In the genomic region with DNA sequence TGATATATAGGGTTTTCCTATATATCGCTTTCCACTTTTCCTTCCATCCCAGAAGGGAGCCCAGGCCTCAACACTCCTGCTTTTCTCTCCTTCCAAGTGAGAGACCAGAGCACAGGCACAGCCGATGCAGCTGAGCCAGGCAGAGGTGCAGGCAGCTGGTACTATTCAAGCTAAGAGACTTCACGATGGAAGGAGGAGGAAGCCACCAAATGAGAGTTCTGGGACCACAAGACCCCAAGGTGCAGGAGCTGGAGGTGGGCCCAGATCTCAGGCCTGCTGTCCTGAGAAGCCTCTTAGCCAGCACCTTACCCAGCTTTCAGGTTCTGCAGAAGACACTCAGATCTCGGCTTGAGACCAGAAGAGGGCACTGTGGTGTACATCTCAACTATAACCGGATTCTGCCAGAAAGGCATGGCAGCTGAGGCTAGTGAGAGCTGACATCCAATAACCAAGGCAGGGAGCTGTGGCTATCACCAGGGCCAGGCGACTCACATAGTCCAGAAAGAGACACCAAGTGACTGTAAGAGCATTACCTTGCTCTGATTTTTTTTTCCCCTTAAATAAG, we compare ENCODE assay signal across 9 mouse cellular contexts. TPM values are rescaled to one million over a fixed set of nuclear protein-coding genes. Genes with fewer than 3 reads are reported as not detected.
A peak's percentile ranks its signal among the peaks of the same experiment; 100 is the strongest.
DNase-seq lines count a peak whose midpoint lies in the region; ATAC-seq and TF ChIP-seq lines count a peak whose summit lies in the region.
"Had no signal": no experiment of that assay in that cellular context is flagged by ENCODE, and none has a peak within 500 bp of the region (broad histone marks: within the 10 kb centered on the region; RNA-seq: fewer than 3 reads in every experiment).

No protein-coding gene starts in this region.

- peak; percentile 19 to 56 (median 41); a peak in 4 of 6 replicates for TF ChIP-seq CTCF in MEL (IDR thresholded peaks at IDR 0.05 in 2 of 3, conservative IDR thresholded peaks at IDR 0.05 in 1 of 3; ENCODE audit: control insufficient read depth in 1 of 3, insufficient read depth in 1 of 3, low read depth in 2 of 3, low read length in 3 of 3, poor library complexity in 1 of 3, severe bottlenecking in 1 of 3)

- no peaks in the 10 kb centered on the region for H3K9me3 ChIP-seq in hindbrain, embryonic 11.5 days (ENCODE audit: control insufficient read depth, low read length)
- no peaks in the 10 kb centered on the region for H3K9me3 ChIP-seq in hindbrain, embryonic 16.5 days (ENCODE audit: control insufficient read depth, low read length)
- no peaks in the 10 kb centered on the region for H3K9me3 ChIP-seq in MEL (replicated peaks; ENCODE audit: insufficient read depth, low read length)
- H3K9me3 ChIP-seq in midbrain, embryonic 11.5 days (ENCODE audit: control insufficient read depth, low read length), result no peaks in the 10 kb centered on the region
- H3K9me3 ChIP-seq: neural tube, embryonic 13.5 days had no signal

- no peaks in the 10 kb centered on the region for H3K36me3 ChIP-seq in hindbrain, embryonic 11.5 days (ENCODE audit: control insufficient read depth, insufficient read depth, low read length)
- H3K36me3 ChIP-seq in hindbrain, embryonic 16.5 days (ENCODE audit: control insufficient read depth, insufficient read depth, low read length), result peaks cover 6% of the 10 kb centered on the region; the same call in 1 of the 2 replicates
- peaks cover 0 to 7% of the 10 kb centered on the region in 2 experiments; a peak in 1 of 4 replicates for H3K36me3 ChIP-seq in MEL (ENCODE audit: control insufficient read depth in 1 of 2, insufficient read depth in 2 of 2, low read length in 2 of 2)
- H3K36me3 ChIP-seq in midbrain, embryonic 11.5 days (ENCODE audit: control insufficient read depth, insufficient read depth, low read length), result peaks cover 4% of the 10 kb centered on the region

- no peak overlapping the region for H3K27ac ChIP-seq in hindbrain, embryonic 11.5 days (ENCODE audit: low read depth, low read length)
- H3K27ac ChIP-seq in hindbrain, embryonic 16.5 days (ENCODE audit: low read depth, low read length), result no peak overlapping the region
- H3K27ac ChIP-seq in MEL (ENCODE audit: control insufficient read depth, low read depth, low read length), result no peak overlapping the region
- no peak overlapping the region for H3K27ac ChIP-seq in midbrain, embryonic 11.5 days (ENCODE audit: low read depth, low read length)
- H3K27ac ChIP-seq: neural tube, embryonic 13.5 days had no signal

- ATAC-seq in hindbrain, embryonic 11.5 days (ENCODE audit: low FRiP score), result no peak
- no peak for ATAC-seq in hindbrain, embryonic 16.5 days
- no peak for ATAC-seq in midbrain, embryonic 11.5 days (ENCODE audit: low FRiP score)

- no peak for TF ChIP-seq EP300 in MEL (IDR thresholded peaks at IDR 0.05; ENCODE audit: low read depth in 1 of 2, low read length in 2 of 2)

- TF ChIP-seq RAD21 in MEL (IDR thresholded peaks at IDR 0.05; ENCODE audit: low read depth, low read length), result peak; percentile 35

- WGBS in hindbrain, embryonic 11.5 days, result 58% methylated on average over 6 of the region's 6 CpGs
- WGBS in hindbrain, embryonic 16.5 days, result 51% methylated on average over 6 of the region's 6 CpGs
- 60% methylated on average over 6 of the region's 6 CpGs for WGBS in midbrain, embryonic 11.5 days

- H3K79me2 ChIP-seq in MEL (ENCODE audit: control insufficient read depth, insufficient read depth, low read length, poor library complexity), result peaks cover 10% of the 10 kb centered on the region

- no peaks in the 10 kb centered on the region for H3K27me3 ChIP-seq in hindbrain, embryonic 11.5 days (ENCODE audit: control insufficient read depth, insufficient read depth, low read length)
- H3K27me3 ChIP-seq in hindbrain, embryonic 16.5 days (replicated peaks; ENCODE audit: control insufficient read depth, insufficient read depth, low read length), result no peaks in the 10 kb centered on the region
- no peaks in the 10 kb centered on the region for H3K27me3 ChIP-seq in MEL (ENCODE audit: control insufficient read depth in 1 of 2, insufficient read depth in 2 of 2, low read length in 2 of 2)
- no peaks in the 10 kb centered on the region for H3K27me3 ChIP-seq in midbrain, embryonic 11.5 days (ENCODE audit: control insufficient read depth, insufficient read depth, low read length)
- H3K27me3 ChIP-seq: neural tube, embryonic 13.5 days had no signal

- DNase-seq in hindbrain, embryonic 11.5 days (ENCODE audit: low spot score), result peak; percentile 44
- DNase-seq in MEL (ENCODE audit: low read depth, low spot score), result peak; percentile 62
- DNase-seq in cerebellum, adult 9-11 months, result peak; percentile 63
- peak; percentile 69 to 80 for DNase-seq in kidney, postnatal 36 days
- peak; percentile 38 to 56 for DNase-seq in natural killer cell, adult 2 months (ENCODE audit: low spot score in 2 of 2)
- no peak for DNase-seq in midbrain, embryonic 11.5 days (ENCODE audit: low spot score, missing footprints)
- DNase-seq in urinary bladder, adult 18-20 months (ENCODE audit: low spot score in 2 of 2), result no peak

- no peak for TF ChIP-seq POLR2A in MEL (IDR thresholded peaks at IDR 0.05; ENCODE audit: control insufficient read depth in 1 of 2, insufficient read depth in 1 of 2, low read depth in 1 of 2, low read length in 2 of 2, poor library complexity in 1 of 2)

- H3K4me2 ChIP-seq in hindbrain, embryonic 11.5 days (replicated peaks; ENCODE audit: low read depth, low read length), result no peak overlapping the region
- H3K4me2 ChIP-seq in hindbrain, embryonic 16.5 days (ENCODE audit: low read length), result no peak overlapping the region
- no peak overlapping the region for H3K4me2 ChIP-seq in midbrain, embryonic 11.5 days
- H3K4me2 ChIP-seq: neural tube, embryonic 13.5 days had no signal

- H3K4me1 ChIP-seq in hindbrain, embryonic 11.5 days (replicated peaks; ENCODE audit: control insufficient read depth, insufficient read depth, low read length), result no peaks in the 10 kb centered on the region
- peaks cover 13% of the 10 kb centered on the region for H3K4me1 ChIP-seq in hindbrain, embryonic 16.5 days (ENCODE audit: control insufficient read depth, insufficient read depth, low read depth, low read length)
- H3K4me1 ChIP-seq in MEL (ENCODE audit: control insufficient read depth in 1 of 2, insufficient read depth in 2 of 2, low read length in 2 of 2), result peaks cover 2 to 25% of the 10 kb centered on the region in 2 experiments; a peak in 3 of 4 replicates
- peaks cover 15% of the 10 kb centered on the region for H3K4me1 ChIP-seq in midbrain, embryonic 11.5 days (ENCODE audit: control insufficient read depth, insufficient read depth, low read length)

- H3K9ac ChIP-seq in hindbrain, embryonic 11.5 days (ENCODE audit: low read depth, low read length), result no peak overlapping the region
- H3K9ac ChIP-seq in hindbrain, embryonic 16.5 days (ENCODE audit: low read depth, low read length), result no peak overlapping the region
- no peak overlapping the region for H3K9ac ChIP-seq in MEL (ENCODE audit: control insufficient read depth, low read depth, low read length, poor library complexity, severe bottlenecking)
- H3K9ac ChIP-seq in midbrain, embryonic 11.5 days (ENCODE audit: low read length), result no peak overlapping the region
- H3K9ac ChIP-seq: neural tube, embryonic 13.5 days had no signal

- H3K4me3 ChIP-seq in hindbrain, embryonic 11.5 days (ENCODE audit: low read depth, low read length), result no peak overlapping the region
- no peak overlapping the region for H3K4me3 ChIP-seq in hindbrain, embryonic 16.5 days (ENCODE audit: low read length)
- no peak overlapping the region for H3K4me3 ChIP-seq in MEL (ENCODE audit: control insufficient read depth in 1 of 2, insufficient read depth in 1 of 2, low read depth in 2 of 2, low read length in 2 of 2)
- no peak overlapping the region for H3K4me3 ChIP-seq in midbrain, embryonic 11.5 days (ENCODE audit: low read depth, low read length)
- H3K4me3 ChIP-seq: neural tube, embryonic 13.5 days had no signal

TF ChIP-seq in MEL, 35 proteins besides CTCF, POLR2A, EP300 and RAD21:
- TF ChIP-seq SMC3 (IDR thresholded peaks at IDR 0.05; ENCODE audit: low read depth, low read length) (peak; percentile 64), ZNF384 (IDR thresholded peaks at IDR 0.05; ENCODE audit: low read depth, low read length) (no peak), CHD2 (IDR thresholded peaks at IDR 0.05; ENCODE audit: low read length) (no peak), NRF1 (IDR thresholded peaks at IDR 0.05; ENCODE audit: insufficient read depth, low read depth, low read length, poor library complexity, severe bottlenecking) (no peak)

RNA-seq across cellular contexts. Expression of a gene that starts 2.1 kb away (rescaled TPM):
- 12.3 and 13.5 TPM in 2 replicates for polyA plus RNA-seq in hindbrain, embryonic 11.5 days (2014; fragmentation: Nextera tagmentation; extraction: Ambion mirVana)
- polyA plus RNA-seq in hindbrain, embryonic 16.5 days (2015; fragmentation: Nextera tagmentation; extraction: Ambion mirVana), result 9.7 and 9.8 TPM in 2 replicates
- 9.4 and 10.1 TPM in 2 replicates for total RNA-seq in MEL (2012; rRNA removed)
- 10 to 100 TPM in 1 of 2 experiments, not detected in 1; 15.9 TPM for polyA plus RNA-seq in MEL (2012; ENCODE audit: insufficient read depth in 1 of 2, insufficient read length in 2 of 2, low read depth in 1 of 2, low replicate concordance in 2 of 2, missing spikeins in 1 of 2)
- polyA plus RNA-seq in midbrain, embryonic 11.5 days (2014; fragmentation: Nextera tagmentation; extraction: Ambion mirVana), result 11.8 TPM in 2 replicates

RNA-seq across cellular contexts. Expression of a gene that starts 17.0 kb away (rescaled TPM):
- 0.95 and 1.1 TPM in 2 replicates for polyA plus RNA-seq in hindbrain, embryonic 11.5 days (2014; fragmentation: Nextera tagmentation; extraction: Ambion mirVana)
- polyA plus RNA-seq in hindbrain, embryonic 16.5 days (2015; fragmentation: Nextera tagmentation; extraction: Ambion mirVana), result 1.1 and 1.7 TPM in 2 replicates
- 2.5 TPM in 2 replicates for total RNA-seq in MEL (2012; rRNA removed)
- 1 to 10 TPM in 1 of 2 experiments, not detected in 1; 4.0 TPM for polyA plus RNA-seq in MEL (2012; ENCODE audit: insufficient read depth in 1 of 2, insufficient read length in 2 of 2, low read depth in 1 of 2, low replicate concordance in 2 of 2, missing spikeins in 1 of 2)
- polyA plus RNA-seq in midbrain, embryonic 11.5 days (2014; fragmentation: Nextera tagmentation; extraction: Ambion mirVana), result 1.00 and 1.3 TPM in 2 replicates

RNA-seq across cellular contexts. Expression of a gene that starts 30.7 kb away (rescaled TPM):
- 11.0 and 12.3 TPM in 2 replicates for polyA plus RNA-seq in hindbrain, embryonic 11.5 days (2014; fragmentation: Nextera tagmentation; extraction: Ambion mirVana)
- 13.9 and 14.8 TPM in 2 replicates for polyA plus RNA-seq in hindbrain, embryonic 16.5 days (2015; fragmentation: Nextera tagmentation; extraction: Ambion mirVana)
- 11.7 and 13.7 TPM in 2 replicates for total RNA-seq in MEL (2012; rRNA removed)
- polyA plus RNA-seq in MEL (2012; ENCODE audit: insufficient read depth in 1 of 2, insufficient read length in 2 of 2, low read depth in 1 of 2, low replicate concordance in 2 of 2, missing spikeins in 1 of 2), result 10 to 100 TPM in 1 of 2 experiments, not detected in 1; 24.1 TPM
- polyA plus RNA-seq in midbrain, embryonic 11.5 days (2014; fragmentation: Nextera tagmentation; extraction: Ambion mirVana), result 9.8 and 10.4 TPM in 2 replicates

RNA-seq across cellular contexts. Expression of a gene that starts 40.0 kb away (rescaled TPM):
- polyA plus RNA-seq in hindbrain, embryonic 11.5 days (2014; fragmentation: Nextera tagmentation; extraction: Ambion mirVana), result not detected in 2 replicates
- not detected in 2 replicates for polyA plus RNA-seq in hindbrain, embryonic 16.5 days (2015; fragmentation: Nextera tagmentation; extraction: Ambion mirVana)
- total RNA-seq in MEL (2012; rRNA removed), result not detected in 2 replicates
- not detected for polyA plus RNA-seq in MEL (2012; ENCODE audit: insufficient read depth in 1 of 2, insufficient read length in 2 of 2, low read depth in 1 of 2, low replicate concordance in 2 of 2, missing spikeins in 1 of 2)
- polyA plus RNA-seq in midbrain, embryonic 11.5 days (2014; fragmentation: Nextera tagmentation; extraction: Ambion mirVana), result not detected in 2 replicates
- polyA plus RNA-seq: neural tube, embryonic 13.5 days had no signal

Comparison
In these comparisons a context has a peak if more than half of its experiments do, and no peak if none do; other contexts are left out.
1. DNase-seq: peak in hindbrain, embryonic 11.5 days (single experiment), MEL (single experiment), cerebellum, adult 9-11 months (single experiment), kidney, postnatal 36 days (2 of 2) and natural killer cell, adult 2 months (2 of 2); none in midbrain, embryonic 11.5 days (single experiment) and urinary bladder, adult 18-20 months (0 of 2).